ENCODE assay signal across 32 mouse cellular contexts in the genomic region with DNA sequence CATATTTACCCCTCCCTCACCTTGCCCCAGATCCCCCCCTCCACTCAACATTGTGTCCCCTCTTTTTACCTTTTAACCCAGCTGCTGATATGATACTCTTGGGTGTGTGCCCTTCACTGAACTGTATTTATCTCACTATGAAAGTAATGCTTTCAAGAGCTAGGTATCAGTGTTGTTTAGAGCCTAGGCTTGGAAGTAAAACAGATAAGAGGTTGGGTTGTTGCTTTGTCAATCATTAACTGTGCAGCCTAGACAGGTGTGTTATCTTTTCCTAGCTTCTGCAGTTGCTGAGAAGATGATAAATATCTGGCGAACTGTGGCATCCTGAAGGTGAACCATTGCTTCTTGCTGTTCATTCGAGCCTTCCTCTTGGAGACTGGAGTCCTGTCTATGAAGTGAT.
"Had no signal": no experiment of that assay in that cellular context is flagged by ENCODE, and none has a peak within 500 bp of the region (broad histone marks: within the 10 kb centered on the region; RNA-seq: fewer than 3 reads in every experiment).

No protein-coding gene starts in this region.

- H3K4me2 ChIP-seq: limb, embryonic 12.5 days; limb, embryonic 13.5 days; limb, embryonic 15.5 days; liver, embryonic 11.5 days; liver, embryonic 12.5 days; liver, embryonic 13.5 days; liver, embryonic 15.5 days; lung, embryonic 14.5 days; lung, embryonic 15.5 days; midbrain, embryonic 11.5 days; midbrain, embryonic 12.5 days; midbrain, embryonic 13.5 days; midbrain, embryonic 15.5 days; neural tube, embryonic 12.5 days had no signal

- H3K9ac ChIP-seq: limb, embryonic 12.5 days; limb, embryonic 13.5 days; limb, embryonic 15.5 days; liver, embryonic 12.5 days; liver, embryonic 13.5 days; liver, embryonic 14.5 days; liver, embryonic 15.5 days; liver, postnatal 0 days; lung, embryonic 14.5 days; lung, embryonic 15.5 days; midbrain, embryonic 12.5 days; midbrain, embryonic 13.5 days; midbrain, embryonic 15.5 days; neural tube, embryonic 12.5 days had no signal

- ATAC-seq: liver, embryonic 12.5 days; liver, postnatal 0 days; lung, postnatal 0 days; midbrain, embryonic 13.5 days; midbrain, embryonic 15.5 days; midbrain, embryonic 16.5 days had no signal

- H3K36me3 ChIP-seq: limb, embryonic 10.5 days; limb, embryonic 12.5 days; limb, embryonic 13.5 days; limb, embryonic 15.5 days; liver, embryonic 12.5 days; liver, embryonic 13.5 days; liver, embryonic 15.5 days; lung, embryonic 15.5 days; midbrain, embryonic 10.5 days; midbrain, embryonic 12.5 days; midbrain, embryonic 13.5 days; midbrain, embryonic 15.5 days; neural tube, embryonic 12.5 days had no signal

- H3K27ac ChIP-seq: limb, embryonic 10.5 days; limb, embryonic 12.5 days; limb, embryonic 13.5 days; limb, embryonic 15.5 days; liver, embryonic 12.5 days; liver, embryonic 13.5 days; liver, embryonic 14.5 days; liver, embryonic 15.5 days; lung, embryonic 15.5 days; macrophage; midbrain, embryonic 10.5 days; midbrain, embryonic 12.5 days; midbrain, embryonic 13.5 days; midbrain, embryonic 15.5 days; neural tube, embryonic 12.5 days had no signal

- H3K4me3 ChIP-seq: limb, embryonic 10.5 days; limb, embryonic 12.5 days; limb, embryonic 13.5 days; limb, embryonic 15.5 days; liver, embryonic 12.5 days; liver, embryonic 13.5 days; liver, embryonic 15.5 days; lung, embryonic 15.5 days; megakaryocyte, embryonic 14.5 days; midbrain, embryonic 10.5 days; midbrain, embryonic 12.5 days; midbrain, embryonic 13.5 days; midbrain, embryonic 15.5 days; myocyte; neural tube, embryonic 12.5 days had no signal

- H3K27me3 ChIP-seq: limb, embryonic 12.5 days; limb, embryonic 13.5 days; limb, embryonic 15.5 days; liver, embryonic 12.5 days; liver, embryonic 13.5 days; liver, embryonic 15.5 days; lung, embryonic 15.5 days; midbrain, embryonic 12.5 days; midbrain, embryonic 13.5 days; midbrain, embryonic 15.5 days; neural tube, embryonic 12.5 days had no signal

- H3K9me3 ChIP-seq: limb, embryonic 10.5 days; limb, embryonic 12.5 days; limb, embryonic 13.5 days; limb, embryonic 15.5 days; liver, embryonic 12.5 days; liver, embryonic 13.5 days; liver, embryonic 15.5 days; lung, embryonic 15.5 days; midbrain, embryonic 10.5 days; midbrain, embryonic 12.5 days; midbrain, embryonic 13.5 days; midbrain, embryonic 15.5 days; neural tube, embryonic 12.5 days had no signal

- DNase-seq: left cerebral cortex, postnatal 4 days; liver; liver, embryonic 13.5 days; liver, postnatal 0 days; lung, adult 18-20 months; lung, adult 2 months; lung, embryonic 14.5 days; lung, postnatal 10 days; lung, postnatal 14 days; lung, postnatal 36 days; lung, postnatal 4 days; midbrain, embryonic 14.5 days had no signal

- H3K4me1 ChIP-seq: limb, embryonic 10.5 days; limb, embryonic 12.5 days; limb, embryonic 13.5 days; limb, embryonic 15.5 days; liver, embryonic 12.5 days; liver, embryonic 13.5 days; liver, embryonic 15.5 days; midbrain, embryonic 10.5 days; midbrain, embryonic 12.5 days; neural tube, embryonic 12.5 days had no signal
